Mouse (Mus musculus) neural tube, embryonic 14.5 days (tissue): ENCODE data around the gene Taf10. TPM values are rescaled to one million over a fixed set of nuclear protein-coding genes. Genes with fewer than 3 reads are reported as not detected.

Experiments used
- ATAC-seq: fragments of 200-750 bp; cut with Nextera tagmentation; 2 replicates; pipeline ENCODE4 v1.8.0; 2017; ENCODE audit warnings: low read depth, mild to moderate bottlenecking, moderate TSS enrichment, moderate library complexity
- H3K27ac ChIP-seq: fragments of 300-500 bp; sonication (generic); 2 replicates; pipeline ENCODE4 v1.5.1; 2014; ENCODE audit warnings: low read depth, mild to moderate bottlenecking, control low read depth, low read length, moderate library complexity, mixed read lengths
- H3K27me3 ChIP-seq: fragments of 300-500 bp; sonication (generic); 2 replicates; pipeline ENCODE4 v1.6.1; 2014; ENCODE audit warnings: low read length; ENCODE audit not compliant: control insufficient read depth, insufficient read depth
- H3K36me3 ChIP-seq: fragments of 300-500 bp; sonication (generic); 2 replicates; pipeline ENCODE4 v1.6.1; 2014; ENCODE audit warnings: low read length, mixed read lengths; ENCODE audit not compliant: control insufficient read depth, insufficient read depth
- H3K4me1 ChIP-seq: fragments of 300-500 bp; sonication (generic); 2 replicates; pipeline ENCODE4 v1.6.1; 2014; ENCODE audit warnings: low read length; ENCODE audit not compliant: control insufficient read depth, insufficient read depth
- H3K4me2 ChIP-seq: fragments of 300-500 bp; sonication (generic); 2 replicates; pipeline ENCODE4 v1.6.1; 2014; ENCODE audit warnings: mild to moderate bottlenecking, low read depth, low read length, control low read depth
- H3K4me3 ChIP-seq: fragments of 300-500 bp; sonication (generic); 2 replicates; pipeline ENCODE4 v1.5.1; 2014; ENCODE audit warnings: low read depth, low read length, control low read depth, mixed read lengths
- H3K9ac ChIP-seq: fragments of 300-500 bp; sonication (generic); replicated peaks from 2 replicates; pipeline ENCODE4 v1.6.1; 2014; ENCODE audit warnings: low read depth, mild to moderate bottlenecking, control low read depth, low read length, mixed read lengths
- H3K9me3 ChIP-seq: fragments of 300-500 bp; sonication (generic); 2 replicates; pipeline ENCODE4 v1.6.1; 2016; ENCODE audit warnings: low read length; ENCODE audit not compliant: control insufficient read depth
- WGBS: fragments of 180-500 bp; shearing (Covaris S2); extraction: QIAGEN DNeasy Blood & Tissue Kit; methylation state at CpG from one replicate; pipeline ENCODE4 v1.1.7; 2014; 5-methylcytosine and 5-hydroxymethylcytosine counted together
- polyA plus RNA-seq: library from polyadenylated mRNA; unstranded; fragments of >200 nt; fragmentation: Nextera tagmentation; extraction: Ambion mirVana; gene quantifications from 2 replicates; pipeline ENCODE4 v1.2.1, GENCODE M21; 2014

Taf10 gene
- polyA plus RNA-seq, 1 experiment from 2014 or later, result 120 TPM

DNA sequence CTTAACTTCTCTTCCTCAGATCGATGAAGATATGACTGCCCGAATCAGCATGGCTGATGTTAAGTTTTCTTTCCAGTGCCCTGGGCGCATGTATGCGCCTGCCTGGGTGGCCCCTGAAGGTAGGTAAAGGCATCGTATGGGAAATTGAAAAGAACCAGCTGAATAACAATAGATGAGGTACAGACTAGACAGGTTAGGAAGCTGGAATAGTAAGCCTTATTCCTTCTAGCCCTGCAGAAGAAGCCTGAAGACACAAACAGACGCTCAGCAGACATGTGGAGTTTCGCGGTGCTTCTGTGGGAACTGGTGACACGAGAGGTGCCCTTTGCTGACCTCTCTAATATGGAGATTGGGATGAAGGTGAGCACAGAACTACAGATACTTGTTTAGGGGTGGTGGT, 2.2 kb downstream of the Taf10 start:
- Histone ChIP-seq H3K4me2 (no peak overlapping the region), H3K36me3 (peaks cover 17% of the 10 kb centered on the region; the same call in 1 of the 2 replicates), H3K27ac (no peak overlapping the region), H3K9ac (no peak overlapping the region), H3K4me1 (peaks cover 14% of the 10 kb centered on the region), H3K27me3 (no peaks in the 10 kb centered on the region), H3K4me3 (no peak overlapping the region), H3K9me3 (no peaks in the 10 kb centered on the region)
- WGBS, result 94% methylated on average over 9 of the region's 9 CpGs
- ATAC-seq, result no peak

DNA sequence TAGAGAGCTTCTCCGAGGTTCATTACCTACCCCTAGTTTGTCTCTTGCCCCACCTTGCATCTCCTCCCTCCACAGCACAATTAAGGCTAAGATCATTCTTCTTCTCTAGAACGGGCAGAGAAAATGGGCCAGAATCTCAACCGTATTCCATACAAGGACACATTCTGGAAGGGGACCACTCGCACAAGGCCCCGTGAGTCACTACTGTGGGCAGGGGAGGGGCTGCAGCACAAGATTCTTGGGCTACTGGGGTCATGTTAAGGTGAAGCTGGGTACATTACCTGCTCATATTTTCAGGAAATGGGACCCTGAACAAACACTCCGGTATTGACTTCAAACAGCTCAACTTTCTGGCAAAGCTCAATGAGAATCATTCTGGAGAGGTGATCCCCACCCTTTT, 3.3 kb downstream of the Taf10 start:
- H3K36me3 ChIP-seq, result peaks cover 17% of the 10 kb centered on the region; the same call in 1 of the 2 replicates
- no peak overlapping the region for H3K9ac ChIP-seq
- 90% methylated on average over 6 of the region's 6 CpGs for WGBS
- no peaks in the 10 kb centered on the region for H3K27me3 ChIP-seq
- no peak for ATAC-seq
- H3K4me2 ChIP-seq, result no peak overlapping the region
- no peaks in the 10 kb centered on the region for H3K9me3 ChIP-seq
- no peak overlapping the region for H3K4me3 ChIP-seq
- H3K27ac ChIP-seq, result no peak overlapping the region
- peaks cover 14% of the 10 kb centered on the region for H3K4me1 ChIP-seq

DNA sequence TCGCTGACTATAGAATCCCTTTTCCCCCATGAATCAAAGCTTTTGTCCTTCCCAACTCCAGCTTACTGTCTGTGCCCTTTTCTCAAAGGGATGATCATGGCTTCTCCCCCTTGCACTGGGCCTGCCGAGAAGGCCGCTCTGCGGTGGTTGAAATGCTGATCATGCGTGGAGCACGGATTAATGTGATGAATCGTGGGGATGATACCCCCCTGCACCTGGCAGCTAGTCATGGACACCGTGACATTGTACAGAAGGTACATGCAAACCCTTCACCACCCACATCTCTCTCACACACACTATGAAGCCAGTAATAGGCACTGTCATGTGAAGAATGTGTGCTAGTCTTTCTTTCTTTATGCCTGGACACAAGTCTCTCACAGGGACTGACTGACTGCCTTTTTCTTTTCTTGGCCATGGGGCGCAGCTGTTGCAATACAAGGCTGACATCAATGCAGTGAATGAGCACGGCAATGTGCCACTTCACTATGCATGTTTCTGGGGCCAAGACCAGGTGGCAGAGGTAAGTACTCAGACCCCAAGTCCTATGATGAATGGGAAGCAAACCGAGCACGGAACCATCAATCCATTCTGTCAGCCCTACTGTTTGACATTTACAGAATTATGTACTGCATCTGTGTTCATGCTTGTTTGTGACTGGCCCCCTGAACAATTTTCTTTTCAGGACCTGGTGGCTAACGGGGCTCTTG, 3.9 kb downstream of the Taf10 start:
- 80% methylated on average over 13 of the region's 13 CpGs for WGBS
- ATAC-seq, result no peak
- Histone ChIP-seq H3K27me3 (no peaks in the 10 kb centered on the region), H3K36me3 (peaks cover 17% of the 10 kb centered on the region; the same call in 1 of the 2 replicates), H3K9ac (no peak overlapping the region), H3K4me1 (peaks cover 18% of the 10 kb centered on the region), H3K27ac (no peak overlapping the region), H3K9me3 (no peaks in the 10 kb centered on the region), H3K4me3 (no peak overlapping the region), H3K4me2 (no peak overlapping the region)

DNA sequence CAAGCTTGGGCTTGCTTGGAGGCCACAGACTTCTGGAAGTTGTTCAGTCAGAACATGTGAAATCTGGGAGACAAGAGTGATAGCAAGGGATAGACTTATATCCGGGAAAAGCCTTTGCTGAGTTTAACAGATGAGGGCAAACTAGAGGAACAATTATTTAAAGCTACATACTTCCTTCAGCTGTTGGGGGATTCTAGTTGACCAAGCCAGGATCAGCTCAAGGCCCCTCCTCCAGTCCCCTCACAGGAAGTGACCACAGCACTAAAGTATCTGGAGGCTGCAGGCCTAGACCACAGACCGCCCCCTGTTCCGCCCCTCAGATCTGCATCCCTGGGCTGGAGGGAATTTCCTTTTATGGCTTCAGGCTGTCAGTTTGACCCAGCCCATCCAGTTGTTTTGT, 5.2 kb downstream of the Taf10 start:
- H3K27ac ChIP-seq, result no peak overlapping the region
- H3K9ac ChIP-seq, result no peak overlapping the region
- H3K4me3 ChIP-seq, result no peak overlapping the region

DNA sequence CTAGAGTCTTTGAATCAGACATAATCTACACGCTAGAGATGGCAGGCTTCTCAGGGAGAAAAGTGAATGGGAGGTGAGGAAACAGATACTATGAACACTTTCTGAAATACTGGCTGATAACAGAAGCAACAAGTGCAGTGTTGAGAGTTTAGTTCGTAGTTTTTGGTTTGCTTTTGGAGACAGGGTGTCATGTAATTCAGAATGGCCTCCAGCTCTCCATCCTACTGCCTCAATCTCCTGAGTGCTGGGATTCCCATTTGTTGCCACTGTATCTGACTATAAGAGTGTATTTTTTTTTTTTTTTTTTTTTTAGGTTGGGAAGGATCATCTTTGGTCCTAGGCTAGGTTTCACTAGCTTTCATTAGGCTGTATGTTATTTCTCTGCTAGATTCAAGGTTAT, 5.9 kb downstream of the Taf10 start:
- Histone ChIP-seq H3K27ac (no peak overlapping the region), H3K9ac (no peak overlapping the region), H3K4me3 (no peak overlapping the region), H3K27me3 (no peaks in the 10 kb centered on the region), H3K4me1 (peaks cover 13% of the 10 kb centered on the region), H3K4me2 (peak overlapping the region; percentile 23; the same call in 1 of the 2 replicates), H3K36me3 (peaks cover 21% of the 10 kb centered on the region; the same call in 1 of the 2 replicates), H3K9me3 (no peaks in the 10 kb centered on the region)
- WGBS, result 85% methylated on average over 2 of the region's 2 CpGs
- ATAC-seq, result no peak

More for the DNA sequence above, 5.2 kb downstream of the Taf10 start:
- no peaks in the 10 kb centered on the region for H3K9me3 ChIP-seq
- peaks cover 17% of the 10 kb centered on the region; the same call in 1 of the 2 replicates for H3K36me3 ChIP-seq
- ATAC-seq, result no peak
- peaks cover 18% of the 10 kb centered on the region for H3K4me1 ChIP-seq
- no peaks in the 10 kb centered on the region for H3K27me3 ChIP-seq
- H3K4me2 ChIP-seq, result peak overlapping the region; percentile 23; the same call in 1 of the 2 replicates
- 34% methylated on average over 3 of the region's 3 CpGs for WGBS

DNA sequence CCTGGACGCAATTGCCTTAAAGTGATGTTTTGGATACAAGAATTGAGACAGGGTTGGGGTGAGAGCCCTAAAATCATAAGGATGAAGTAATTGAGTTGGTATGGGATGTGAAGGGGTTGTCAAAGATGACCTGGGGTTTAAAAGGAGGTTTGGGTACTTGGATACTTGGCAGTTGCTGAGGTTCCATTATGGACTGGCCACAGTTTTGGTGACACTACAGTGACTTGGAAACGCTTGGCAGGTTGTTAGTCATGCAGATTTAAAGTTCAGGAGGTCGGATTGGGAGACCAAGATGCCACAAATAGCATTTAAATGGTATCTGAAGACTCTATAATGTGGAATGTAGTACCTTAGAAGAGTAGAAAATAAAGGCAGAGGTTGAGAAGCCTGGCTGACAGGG, 6.5 kb downstream of the Taf10 start:
- WGBS, result 30% methylated on average over 3 of the region's 3 CpGs
- H3K9me3 ChIP-seq, result no peaks in the 10 kb centered on the region
- no peaks in the 10 kb centered on the region for H3K27me3 ChIP-seq
- H3K4me3 ChIP-seq, result peak overlapping the region; percentile 64
- H3K27ac ChIP-seq, result no peak overlapping the region
- no peak for ATAC-seq
- H3K4me1 ChIP-seq, result peaks cover 11% of the 10 kb centered on the region
- peak overlapping the region; percentile 84; the same call in 1 of the 2 replicates for H3K9ac ChIP-seq
- H3K36me3 ChIP-seq, result peaks cover 27% of the 10 kb centered on the region
- peak overlapping the region; percentile 92 for H3K4me2 ChIP-seq

DNA sequence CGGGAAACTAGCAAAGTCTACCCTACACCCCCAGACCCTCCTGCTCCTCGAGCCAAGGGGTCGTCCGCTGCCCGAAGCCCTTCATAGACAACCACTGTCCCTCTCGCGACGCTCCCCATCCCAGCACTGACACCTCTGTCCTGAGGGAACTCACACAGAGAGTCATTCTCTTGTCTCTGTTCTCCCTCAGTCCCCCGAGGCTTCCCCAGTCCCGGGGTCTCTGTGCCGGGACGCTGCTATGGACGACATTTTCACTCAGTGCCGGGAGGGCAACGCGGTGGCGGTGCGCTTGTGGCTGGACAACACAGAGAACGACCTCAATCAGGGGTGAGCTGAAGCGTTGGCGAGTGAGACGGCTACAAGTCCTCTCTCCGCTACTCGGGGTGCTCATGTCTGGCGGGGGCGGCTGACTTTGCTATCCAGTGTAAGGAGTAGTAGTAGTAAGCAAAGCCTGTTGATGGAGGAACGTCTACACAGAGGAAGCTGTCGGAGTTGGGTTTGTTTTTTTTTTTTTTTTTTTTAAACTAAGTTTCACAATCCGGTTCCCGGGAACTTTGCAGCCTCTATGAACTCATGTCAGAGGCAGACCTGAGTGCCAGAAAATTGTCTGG, 7.1 kb downstream of the Taf10 start, which contains the start of gene Rrp8:
Gene Rrp8, minus strand, starts transcription at position 475 of the 611 bp plus-strand sequence.
- Histone ChIP-seq H3K9me3 (no peaks in the 10 kb centered on the region), H3K4me1 (peaks cover 11% of the 10 kb centered on the region), H3K9ac (peak within 1 kb of the TSS; percentile 84), H3K4me2 (peak within 1 kb of the TSS; percentile 92), H3K4me3 (peak within 1 kb of the TSS; percentile 64), H3K27me3 (no peaks in the 10 kb centered on the region), H3K27ac (peak within 1 kb of the TSS; percentile 72), H3K36me3 (peaks cover 26% of the 10 kb centered on the region)
- no peak; the same call in 1 of the 2 replicates for ATAC-seq
- under 1% methylated on average over 30 of the region's 30 CpGs for whole genome bisulfite sequencing

DNA sequence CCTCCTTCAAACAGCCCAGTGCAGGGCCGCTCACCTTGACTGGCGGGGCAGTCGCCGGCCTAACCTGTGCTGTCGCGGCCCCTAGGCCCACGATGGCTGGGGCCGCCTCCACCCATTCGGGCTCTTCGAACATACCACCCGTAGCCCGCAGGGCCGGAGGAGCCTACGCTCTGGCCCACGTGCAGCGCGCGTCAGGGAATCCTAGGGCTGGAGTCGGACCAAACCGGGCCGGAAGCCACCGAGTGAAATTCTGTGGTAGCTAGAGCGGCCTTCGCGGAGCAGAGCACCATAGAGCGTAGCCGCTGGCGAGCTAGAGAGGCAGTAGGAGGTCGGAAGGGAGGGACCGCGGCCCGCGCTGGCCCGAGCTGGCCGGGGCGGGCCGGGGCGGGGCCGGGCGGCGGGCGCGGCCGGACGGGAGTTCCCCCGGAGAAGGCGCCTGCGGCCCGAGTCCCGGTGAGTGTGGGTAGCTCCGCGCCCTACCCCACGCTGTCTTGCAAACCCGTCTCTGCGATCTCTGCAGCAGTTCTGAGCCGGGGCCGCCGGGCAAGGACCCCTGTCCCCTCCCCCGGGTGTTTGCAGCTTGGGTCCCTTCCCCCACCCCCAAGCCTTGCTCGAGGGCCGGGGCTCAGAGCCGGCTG, 7.8 kb downstream of the Taf10 start, which contains the start of gene Ilk:
Gene Ilk, plus strand, starts transcription at position 329 of the 638 bp plus-strand sequence.
- Histone ChIP-seq H3K27me3 (no peaks in the 10 kb centered on the region), H3K4me1 (peaks cover 11% of the 10 kb centered on the region), H3K27ac (peak within 1 kb of the TSS; percentile 72), H3K9me3 (no peaks in the 10 kb centered on the region), H3K9ac (peak within 1 kb of the TSS; percentile 84), H3K36me3 (peaks cover 23% of the 10 kb centered on the region), H3K4me3 (peak within 1 kb of the TSS; percentile 64), H3K4me2 (peak within 1 kb of the TSS; percentile 92)
- ATAC-seq, result peak; percentile 97
- under 1% methylated on average over 54 of the region's 62 CpGs for WGBS
